Mouse (Mus musculus) intestine, embryonic 16.5 days (tissue): ENCODE results near the gene D630039A03Rik. TPM values are rescaled to one million over a fixed set of nuclear protein-coding genes. Genes with fewer than 3 reads are reported as not detected.

Experiments used
- ATAC-seq: fragments of 200-750 bp; cut with Nextera tagmentation; 2 replicates; pipeline ENCODE4 v1.8.0; 2017; ENCODE audit warnings: moderate TSS enrichment, moderate library complexity
- H3K27ac ChIP-seq: fragments of 300-500 bp; sonication (generic); 2 replicates; pipeline ENCODE4 v1.5.1; 2014; ENCODE audit warnings: mild to moderate bottlenecking, low read length
- H3K27me3 ChIP-seq: fragments of 300-500 bp; sonication (generic); replicated peaks from 2 replicates; pipeline ENCODE4 v1.6.1; 2014; ENCODE audit warnings: low read length, control low read depth, mixed read lengths; ENCODE audit not compliant: control insufficient read depth, insufficient read depth
- H3K36me3 ChIP-seq: fragments of 300-500 bp; sonication (generic); 2 replicates; pipeline ENCODE4 v1.6.1; 2014; ENCODE audit warnings: low read length, control low read depth; ENCODE audit not compliant: control insufficient read depth, insufficient read depth
- H3K4me1 ChIP-seq: fragments of 300-500 bp; sonication (generic); 2 replicates; pipeline ENCODE4 v1.6.1; 2014; ENCODE audit warnings: low read length, control low read depth, mixed read lengths; ENCODE audit not compliant: control insufficient read depth, insufficient read depth
- H3K4me2 ChIP-seq: fragments of 300-500 bp; sonication (generic); 2 replicates; pipeline ENCODE4 v1.6.1; 2014; ENCODE audit warnings: low read depth, low read length, control low read depth
- H3K4me3 ChIP-seq: fragments of 300-500 bp; sonication (generic); 2 replicates; pipeline ENCODE4 v1.5.1; 2014; ENCODE audit warnings: mild to moderate bottlenecking, low read length
- H3K9ac ChIP-seq: fragments of 300-500 bp; sonication (generic); 2 replicates; pipeline ENCODE4 v1.6.1; 2014; ENCODE audit warnings: low read depth, low read length
- H3K9me3 ChIP-seq: fragments of 300-500 bp; sonication (generic); 2 replicates; pipeline ENCODE4 v1.6.1; 2016; ENCODE audit warnings: low read length, control low read depth; ENCODE audit not compliant: control insufficient read depth
- WGBS: fragments of 180-500 bp; shearing (Covaris S2); extraction: QIAGEN DNeasy Blood & Tissue Kit; methylation state at CpG from one replicate; pipeline ENCODE4 v1.1.7; 2014; 5-methylcytosine and 5-hydroxymethylcytosine counted together
- polyA plus RNA-seq: library from polyadenylated mRNA; unstranded; fragments of >200 nt; fragmentation: Nextera tagmentation; extraction: Ambion mirVana; gene quantifications from 2 replicates; pipeline ENCODE4 v1.2.1, GENCODE M21; 2015

The D630039A03Rik gene
- polyA plus RNA-seq, 1 experiment from 2014 or later, result 13.3 TPM

- peak; percentile 43 for ATAC-seq
- Histone ChIP-seq H3K36me3 (no peaks in the 10 kb centered on the region), H3K4me2 (peak overlapping the region; percentile 40), H3K9me3 (no peaks in the 10 kb centered on the region), H3K4me3 (peak overlapping the region; percentile 51; the same call in 1 of the 2 replicates), H3K4me1 (peaks cover 12% of the 10 kb centered on the region; the same call in 1 of the 2 replicates), H3K9ac (0 out of 2 replicates have a peak overlapping the region, but pooled peaks have one; percentile 20), H3K27ac (peak overlapping the region; percentile 87), H3K27me3 (no peaks in the 10 kb centered on the region)
- 45% methylated on average over 4 of the region's 4 CpGs for WGBS
These were observed 614 bp upstream of the D630039A03Rik start for GRCm38 (mm10) chr4:57916711-57917110.

GRCm38 (mm10) chr4:57915216-57915965, 706 bp downstream of the D630039A03Rik start:
- no peaks in the 10 kb centered on the region for H3K27me3 ChIP-seq
- peak overlapping the region; percentile 87 for H3K27ac ChIP-seq
- ATAC-seq, result peak; percentile 54
- H3K36me3 ChIP-seq, result no peaks in the 10 kb centered on the region
- WGBS, result 27% methylated on average over 17 of the region's 17 CpGs
- peak overlapping the region; percentile 51 for H3K4me3 ChIP-seq
- H3K9ac ChIP-seq, result peak overlapping the region; percentile 63
- H3K4me1 ChIP-seq, result peaks cover 12% of the 10 kb centered on the region; the same call in 1 of the 2 replicates
- H3K9me3 ChIP-seq, result no peaks in the 10 kb centered on the region
- H3K4me2 ChIP-seq, result peak overlapping the region; percentile 40

- Histone ChIP-seq H3K27me3 (no peaks in the 10 kb centered on the region), H3K36me3 (no peaks in the 10 kb centered on the region), H3K9ac (peak overlapping the region; percentile 63), H3K9me3 (no peaks in the 10 kb centered on the region), H3K4me3 (peak overlapping the region; percentile 51), H3K4me2 (peak overlapping the region; percentile 40), H3K27ac (peak overlapping the region; percentile 87), H3K4me1 (peaks cover 12% of the 10 kb centered on the region; the same call in 1 of the 2 replicates)
- 51% methylated on average over 10 of the region's 10 CpGs for WGBS
- peak; percentile 49 for ATAC-seq
These were observed 1.6 kb downstream of the D630039A03Rik start for GRCm38 (mm10) chr4:57914193-57915190.

GRCm38 (mm10) chr4:57913021-57913420, 3.1 kb downstream of the D630039A03Rik start:
- Histone ChIP-seq H3K4me2 (peak overlapping the region; percentile 40), H3K27me3 (no peaks in the 10 kb centered on the region), H3K9ac (no peak overlapping the region), H3K9me3 (no peaks in the 10 kb centered on the region), H3K4me1 (peaks cover 6% of the 10 kb centered on the region; the same call in 1 of the 2 replicates), H3K27ac (no peak overlapping the region), H3K4me3 (peak overlapping the region; percentile 51; the same call in 1 of the 2 replicates), H3K36me3 (no peaks in the 10 kb centered on the region)
- no peak for ATAC-seq

- Histone ChIP-seq H3K9me3 (no peaks in the 10 kb centered on the region), H3K4me1 (0 out of 2 replicates have a peak, but pooled peaks cover 2% of the 10 kb centered on the region), H3K4me3 (no peak overlapping the region), H3K27ac (no peak overlapping the region), H3K36me3 (no peaks in the 10 kb centered on the region), H3K9ac (no peak overlapping the region), H3K27me3 (no peaks in the 10 kb centered on the region), H3K4me2 (no peak overlapping the region)
- no peak for ATAC-seq
- 61% methylated on average over 6 of the region's 6 CpGs for WGBS
These were observed 7.2 kb downstream of the D630039A03Rik start for GRCm38 (mm10) chr4:57908860-57909259.

- H3K27me3 ChIP-seq, result no peaks in the 10 kb centered on the region
- no peaks in the 10 kb centered on the region for H3K9me3 ChIP-seq
- H3K4me2 ChIP-seq, result no peak overlapping the region
- 42% methylated on average over 2 of the region's 2 CpGs for WGBS
- H3K36me3 ChIP-seq, result no peaks in the 10 kb centered on the region
- no peak for ATAC-seq
- H3K4me3 ChIP-seq, result no peak overlapping the region
- H3K9ac ChIP-seq, result no peak overlapping the region
- 0 out of 2 replicates have a peak, but pooled peaks cover 3% of the 10 kb centered on the region for H3K4me1 ChIP-seq
- no peak overlapping the region for H3K27ac ChIP-seq
These were observed 9.4 kb downstream of the D630039A03Rik start for GRCm38 (mm10) chr4:57906708-57907107.

- H3K9me3 ChIP-seq, result no peaks in the 10 kb centered on the region
- H3K27ac ChIP-seq, result no peak overlapping the region
- no peaks in the 10 kb centered on the region for H3K36me3 ChIP-seq
- 0 out of 2 replicates have a peak, but pooled peaks cover 3% of the 10 kb centered on the region for H3K4me1 ChIP-seq
- no peak overlapping the region; the same call in 1 of the 2 replicates for H3K4me3 ChIP-seq
- H3K27me3 ChIP-seq, result no peaks in the 10 kb centered on the region
- WGBS, result 21% methylated on average over 9 of the region's 9 CpGs
- peak; percentile 69 for ATAC-seq
- no peak overlapping the region for H3K9ac ChIP-seq
- H3K4me2 ChIP-seq, result peak overlapping the region; percentile 35
These were observed 11.5 kb downstream of the D630039A03Rik start for GRCm38 (mm10) chr4:57904638-57905037.

- Histone ChIP-seq H3K4me3 (no peak overlapping the region; the same call in 1 of the 2 replicates), H3K36me3 (no peaks in the 10 kb centered on the region), H3K27me3 (no peaks in the 10 kb centered on the region), H3K9me3 (no peaks in the 10 kb centered on the region), H3K27ac (no peak overlapping the region), H3K4me2 (peak overlapping the region; percentile 35), H3K9ac (no peak overlapping the region), H3K4me1 (0 out of 2 replicates have a peak, but pooled peaks cover 3% of the 10 kb centered on the region)
- 5% methylated on average over 5 of the region's 5 CpGs for WGBS
- ATAC-seq, result peak; percentile 45
These were observed 11.9 kb downstream of the D630039A03Rik start for GRCm38 (mm10) chr4:57904211-57904610.

- Histone ChIP-seq H3K9me3 (no peaks in the 10 kb centered on the region), H3K4me1 (0 out of 2 replicates have a peak, but pooled peaks cover 3% of the 10 kb centered on the region), H3K36me3 (no peaks in the 10 kb centered on the region), H3K27me3 (no peaks in the 10 kb centered on the region), H3K27ac (no peak overlapping the region), H3K9ac (no peak overlapping the region), H3K4me2 (no peak overlapping the region), H3K4me3 (no peak overlapping the region)
- ATAC-seq, result no peak
- WGBS, result 77% methylated on average over 5 of the region's 5 CpGs
These were observed 13.5 kb downstream of the D630039A03Rik start for GRCm38 (mm10) chr4:57902619-57903018.
